Mouse (Mus musculus): ENCODE data around the gene Synm.

DNA sequence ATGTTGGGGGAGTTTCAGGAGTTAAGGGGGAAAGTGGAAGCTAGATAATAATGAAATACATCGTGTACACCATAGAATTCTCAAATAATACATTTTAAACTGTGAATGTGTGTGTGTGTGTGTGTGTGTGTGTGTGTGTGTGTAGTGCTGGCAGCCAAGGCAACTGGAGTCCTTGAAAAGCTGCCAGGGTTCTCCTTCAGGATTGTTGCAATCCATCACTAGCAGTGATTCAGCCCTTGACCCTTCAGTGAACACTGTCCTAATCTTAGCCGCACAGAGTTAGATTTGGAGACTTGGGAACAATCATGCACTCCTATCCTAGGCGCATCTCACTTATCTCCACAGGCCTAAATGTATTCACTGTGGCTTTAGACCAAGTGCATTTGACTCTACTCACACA is 8.6 kb upstream of the Synm start:
- no peak for TF ChIP-seq CTCF (IDR thresholded peaks at IDR 0.05; ENCODE audit: borderline replicate concordance, control insufficient read depth, extremely low read depth, insufficient read depth, low read length, poor library complexity)
- TF ChIP-seq POLR2A (IDR thresholded peaks at IDR 0.05; ENCODE audit: control insufficient read depth, extremely low read depth, insufficient read depth, low read length, poor library complexity) = no peak
